ENCODE assay signal across 24 mouse cellular contexts in genomic region chr10:75448806-75449420, GRCm38 (mm10). TPM values are rescaled to one million over a fixed set of nuclear protein-coding genes. Genes with fewer than 3 reads are reported as not detected.
DNase-seq lines count a peak whose midpoint lies in the region; ATAC-seq and TF ChIP-seq lines count a peak whose summit lies in the region.
"Had no signal": no experiment of that assay in that cellular context is flagged by ENCODE, and none has a peak within 500 bp of the region (broad histone marks: within the 10 kb centered on the region; RNA-seq: fewer than 3 reads in every experiment).

No protein-coding gene starts in this region.

- H3K9ac ChIP-seq in heart, postnatal 0 days (replicated peaks; ENCODE audit: low read depth, low read length) = no peak overlapping the region
- H3K9ac ChIP-seq: forebrain, embryonic 13.5 days; hindbrain, embryonic 12.5 days; liver, embryonic 15.5 days; midbrain, embryonic 12.5 days; neural tube, embryonic 12.5 days had no signal

- no peaks in the 10 kb centered on the region for H3K36me3 ChIP-seq in heart, embryonic 10.5 days
- no peaks in the 10 kb centered on the region for H3K36me3 ChIP-seq in heart, postnatal 0 days (replicated peaks; ENCODE audit: control insufficient read depth, insufficient read depth, low read length)
- H3K36me3 ChIP-seq: hindbrain, embryonic 12.5 days; liver, embryonic 15.5 days; midbrain, embryonic 12.5 days; neural tube, embryonic 12.5 days had no signal

- no peak overlapping the region for H3K4me3 ChIP-seq in heart, embryonic 10.5 days
- H3K4me3 ChIP-seq in heart, postnatal 0 days (ENCODE audit: low read depth, low read length) = no peak overlapping the region
- H3K4me3 ChIP-seq: forebrain, embryonic 13.5 days; hindbrain, embryonic 12.5 days; layer of hippocampus, adult 2 months; liver, embryonic 15.5 days; midbrain, embryonic 12.5 days; neural tube, embryonic 12.5 days had no signal

- peaks cover 78% of the 10 kb centered on the region for H3K4me1 ChIP-seq in heart, embryonic 10.5 days
- H3K4me1 ChIP-seq in heart, postnatal 0 days (ENCODE audit: control insufficient read depth, insufficient read depth) = peaks cover 55% of the 10 kb centered on the region

- TF ChIP-seq EP300 in heart, postnatal 0 days (IDR thresholded peaks at IDR 0.05; ENCODE audit: low read depth) = no peak

- WGBS in heart, embryonic 10.5 days = 43% methylated on average over 6 of the region's 6 CpGs
- 35% methylated on average over 6 of the region's 6 CpGs for WGBS in heart, postnatal 0 days

- H3K27me3 ChIP-seq in heart, embryonic 10.5 days (ENCODE audit: insufficient read depth, poor library complexity, severe bottlenecking) = no peaks in the 10 kb centered on the region
- no peaks in the 10 kb centered on the region for H3K27me3 ChIP-seq in heart, postnatal 0 days (ENCODE audit: control insufficient read depth, insufficient read depth, low read length)
- H3K27me3 ChIP-seq: forebrain, embryonic 13.5 days; hindbrain, embryonic 12.5 days; midbrain, embryonic 12.5 days; neural tube, embryonic 12.5 days had no signal

- DNase-seq in adrenal gland, postnatal 10 days = peak; percentile 24
- DNase-seq in adrenal gland, adult (ENCODE audit: inconsistent age in 2 of 2, low spot score in 1 of 2) = no peak
- DNase-seq in heart, embryonic 10.5 days (ENCODE audit: low spot score) = no peak
- no peak for DNase-seq in heart, postnatal 36 days
- DNase-seq in NIH3T3 (ENCODE audit: low read depth) = peak; percentile 48
- DNase-seq in heart, postnatal 0 days (ENCODE audit: low spot score) = no peak
- no peak for DNase-seq in left cerebral cortex, adult 8-10 months (ENCODE audit: low spot score in 2 of 2)
- no peak for DNase-seq in cerebellum, postnatal 14 days
- DNase-seq: adrenal gland, postnatal 36 days; cerebellum, adult 18-20 months; cerebellum, postnatal 36 days; kidney, adult 2 months; kidney, postnatal 10 days; layer of hippocampus, postnatal 36 days; left cerebral cortex, postnatal 4 days; thymus, postnatal 4 days had no signal

- no peak overlapping the region for H3K4me2 ChIP-seq in heart, postnatal 0 days (ENCODE audit: low read depth, low read length)
- H3K4me2 ChIP-seq: forebrain, embryonic 13.5 days; hindbrain, embryonic 12.5 days; liver, embryonic 15.5 days; midbrain, embryonic 12.5 days; neural tube, embryonic 12.5 days had no signal

- ATAC-seq in heart, postnatal 0 days (ENCODE audit: insufficient read depth, low read depth) = no peak
- ATAC-seq: activated CD4-positive, CD25-positive, alpha-beta regulatory T cell, adult 4 months; forebrain, embryonic 13.5 days; inflammation-experienced regulatory T-cells, adult 6 months had no signal

- peak overlapping the region; percentile 72; the same call in 1 of the 2 replicates for H3K27ac ChIP-seq in heart, embryonic 10.5 days
- peak overlapping the region; percentile 62 for H3K27ac ChIP-seq in heart, postnatal 0 days (ENCODE audit: low read depth)
- H3K27ac ChIP-seq: forebrain, embryonic 13.5 days; hindbrain, embryonic 12.5 days; layer of hippocampus, adult 2 months; liver, embryonic 15.5 days; midbrain, embryonic 12.5 days; neural tube, embryonic 12.5 days had no signal

- H3K9me3 ChIP-seq in heart, embryonic 10.5 days = no peaks in the 10 kb centered on the region
- H3K9me3 ChIP-seq in heart, postnatal 0 days (replicated peaks; ENCODE audit: control insufficient read depth, low read length) = no peaks in the 10 kb centered on the region
- H3K9me3 ChIP-seq: forebrain, embryonic 13.5 days; hindbrain, embryonic 12.5 days; liver, embryonic 15.5 days; midbrain, embryonic 12.5 days; neural tube, embryonic 12.5 days had no signal

- no peak for TF ChIP-seq CTCF in heart, postnatal 0 days (IDR thresholded peaks at IDR 0.05; ENCODE audit: low read depth)

- intact Hi-C loops in heart, postnatal 36 days (cut with DNase I) = no loop called here

RNA-seq across cellular contexts. Expression of gene Upb1, which starts 48.0 kb away (rescaled TPM):
- total RNA-seq in adrenal gland, postnatal 10 days (2021) = 10 to 100 TPM; 22.7 to 57.8 TPM
- 0.10 and 1.6 TPM in 2 replicates for polyA plus RNA-seq in heart, embryonic 10.5 days (2016; fragmentation: Nextera tagmentation; extraction: Ambion mirVana)
- 1 to 10 TPM in 1 of 2 experiments, under 1 TPM in 1; 0.65 to 1.3 TPM for total RNA-seq in heart, postnatal 36 days (2021)
- total RNA-seq in heart, postnatal 0 days (2014; rRNA removed; ENCODE audit: low replicate concordance) = 0.66 TPM in 1 of 2 replicates, not detected in the other
- 0.86 and 1.1 TPM in 2 replicates for polyA plus RNA-seq in heart, postnatal 0 days (2015; fragmentation: Nextera tagmentation; extraction: Ambion mirVana)
- 1 to 10 TPM in 2 of 4 experiments, under 1 TPM in 2; 0.55 to 1.4 (median 1.1) TPM for total RNA-seq in left cerebral cortex, adult 8-10 months (2022)
- total RNA-seq: layer of hippocampus, postnatal 36 days had no signal
- polyA plus RNA-seq: forebrain, embryonic 13.5 days; hindbrain, embryonic 12.5 days had no signal

Comparison
In these comparisons a context has a peak if more than half of its experiments do, and no peak if none do; other contexts are left out.
1. DNase-seq: peak in adrenal gland, postnatal 10 days (single experiment) and NIH3T3 (single experiment); none in adrenal gland, adult (0 of 2), heart, embryonic 10.5 days (single experiment), heart, postnatal 36 days (0 of 2), heart, postnatal 0 days (single experiment), left cerebral cortex, adult 8-10 months (0 of 2) and cerebellum, postnatal 14 days (0 of 2).
2. RNA of gene Upb1, which starts 48.0 kb away (total RNA-seq): 22.7 to 57.8 TPM in adrenal gland, postnatal 10 days; 0.65 to 1.3 TPM in heart, postnatal 36 days, 0.55 to 1.4 TPM in left cerebral cortex, adult 8-10 months and 0.66 TPM in heart, postnatal 0 days; every median in the first group is over 4 times any median in the second.